Mouse (Mus musculus) spleen, postnatal 0 days (tissue): ENCODE data around the gene Med19. TPM values are rescaled to one million over a fixed set of nuclear protein-coding genes. Genes with fewer than 3 reads are reported as not detected.

ENCODE experiments used
- polyA plus RNA-seq: library from polyadenylated mRNA; unstranded; fragments of >200 nt; fragmentation: Nextera tagmentation; extraction: Ambion mirVana; gene quantifications from 2 replicates; pipeline ENCODE4 v1.2.1, GENCODE M21; 2015

Med19 gene
- polyA plus RNA-seq: 20.1 and 22.6 TPM in 2 replicates

DNA sequence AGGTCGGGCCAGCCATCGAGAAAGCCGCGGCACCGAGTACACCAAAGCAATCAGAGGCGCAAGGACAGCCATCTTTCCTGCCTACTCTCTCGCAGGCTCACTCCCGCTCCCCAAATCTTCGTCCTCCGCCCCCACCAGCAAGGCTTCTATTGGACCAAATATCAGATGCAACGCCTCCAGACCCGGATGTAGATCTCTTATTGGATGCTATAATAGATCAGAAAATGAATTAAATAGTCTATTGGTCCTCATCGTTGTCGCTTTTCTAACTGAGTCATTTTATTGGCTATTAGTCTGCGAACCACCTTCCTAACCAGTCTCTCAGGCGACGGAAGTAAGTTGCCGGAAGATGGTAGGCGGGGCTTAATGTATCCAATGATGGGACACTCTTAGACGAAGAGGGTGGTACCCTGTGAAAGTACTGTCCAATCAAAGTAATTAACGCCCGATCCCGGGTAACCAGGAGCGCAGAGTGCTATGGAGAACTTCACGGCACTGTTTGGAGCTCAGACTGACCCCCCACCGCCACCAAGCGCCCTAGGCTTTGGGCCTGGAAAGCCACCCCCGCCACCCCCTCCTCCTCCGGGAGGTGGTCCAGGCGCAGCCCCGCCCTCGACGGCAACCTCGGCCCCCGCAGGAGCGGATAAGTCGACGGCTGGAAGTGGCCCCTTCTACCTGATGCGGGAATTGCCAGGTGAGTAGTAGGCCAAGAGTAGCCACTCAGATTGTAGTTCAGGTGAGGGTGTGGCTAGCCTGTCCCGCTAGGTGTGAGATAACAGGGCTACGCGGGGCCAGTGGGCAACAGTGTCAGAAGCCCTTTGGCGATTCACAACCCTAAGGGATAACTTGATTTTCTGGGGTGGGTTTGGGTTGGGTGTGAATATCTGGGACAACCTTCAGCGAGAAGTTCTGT is at the start of gene Med19, which contains the start of gene Gm28635:
TSS of gene Med19 (plus strand) at position 435 of the 913 bp plus-strand sequence.
TSS of gene Gm28635 (minus strand) at position 74 of the 913 bp plus-strand sequence.

DNA sequence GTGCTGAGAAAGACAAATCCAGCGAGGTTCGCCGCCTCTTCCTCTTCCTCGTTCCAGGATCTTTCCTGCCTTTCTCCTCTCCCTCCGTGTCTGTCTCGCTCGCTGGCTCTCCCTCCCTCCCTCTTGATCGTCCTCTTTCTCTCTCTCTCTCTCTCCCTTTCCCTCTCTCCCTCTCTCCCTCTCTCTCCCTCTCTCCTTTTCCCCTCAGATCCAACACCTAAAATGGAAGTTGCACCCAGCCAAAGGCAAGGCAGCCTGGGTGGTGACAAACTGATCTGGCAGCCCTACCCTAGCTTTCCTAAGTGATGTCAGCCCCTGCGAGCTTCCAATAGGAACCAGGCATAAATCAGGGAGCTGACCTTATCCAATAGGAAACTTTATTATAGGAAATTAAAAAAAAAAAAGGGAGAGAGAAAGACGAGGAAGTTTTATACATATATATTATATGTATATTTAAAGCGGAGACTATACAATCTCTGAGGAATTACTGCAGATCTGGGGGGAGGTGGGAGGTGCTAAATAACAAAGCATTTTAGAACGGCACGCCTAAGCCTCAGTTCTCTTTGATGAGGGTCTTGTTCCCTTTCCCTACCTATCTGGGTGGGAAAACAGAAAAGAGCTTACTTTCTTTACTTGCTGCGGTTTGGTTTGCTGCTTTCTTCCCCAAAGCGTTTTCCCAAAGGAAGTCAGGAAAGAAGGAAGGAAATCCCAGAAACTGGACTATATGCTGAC is 27.6 kb upstream of the Med19 start, which contains the start of gene Ctnnd1:
TSS of gene Ctnnd1 (minus strand) at position 302 of the 732 bp plus-strand sequence.

DNA sequence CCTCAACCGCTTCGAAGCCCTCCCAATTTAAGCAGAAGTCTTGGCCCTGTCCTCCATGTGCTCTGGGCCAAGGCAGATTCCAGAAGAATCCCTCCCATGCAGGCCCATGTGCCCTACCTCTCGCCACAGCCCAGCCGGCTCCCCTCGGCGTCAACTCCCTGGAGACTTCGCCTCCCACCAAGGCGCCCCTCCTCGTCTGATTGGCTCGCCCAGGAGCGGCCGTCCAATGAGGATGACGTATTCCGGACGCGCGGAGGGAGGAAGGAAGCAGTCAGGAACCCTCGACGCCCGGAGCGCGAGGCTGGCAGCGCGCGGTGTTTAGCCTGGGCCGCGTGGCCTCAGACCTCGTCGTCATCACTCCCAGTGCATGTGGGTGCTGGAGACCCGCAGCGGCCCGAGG is 19.4 kb upstream of the Med19 start, which contains the start of gene Btbd18:
TSS of gene Btbd18 (plus strand) at position 274 of the 400 bp plus-strand sequence.

DNA sequence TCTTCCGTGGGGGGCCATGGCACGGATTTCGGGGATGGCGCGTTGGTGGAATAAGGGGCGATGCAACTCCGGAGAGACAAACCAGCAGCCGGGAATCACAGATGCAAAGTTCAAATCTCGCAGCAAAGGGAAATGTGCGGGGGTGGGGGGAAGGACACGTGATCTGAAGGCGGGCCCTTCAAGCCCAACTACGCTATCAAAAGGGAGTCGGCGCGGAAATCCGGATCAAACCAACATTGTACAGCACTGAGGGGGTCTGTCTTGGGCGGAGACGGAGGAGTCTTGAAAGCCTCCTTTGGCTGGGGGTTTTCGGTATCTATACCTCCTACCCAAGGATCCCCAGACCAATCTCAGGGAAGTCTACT is 7.7 kb upstream of the Med19 start, which contains the start of gene Selenoh:
TSS of gene Selenoh (minus strand) at position 202 of the 365 bp plus-strand sequence.

DNA sequence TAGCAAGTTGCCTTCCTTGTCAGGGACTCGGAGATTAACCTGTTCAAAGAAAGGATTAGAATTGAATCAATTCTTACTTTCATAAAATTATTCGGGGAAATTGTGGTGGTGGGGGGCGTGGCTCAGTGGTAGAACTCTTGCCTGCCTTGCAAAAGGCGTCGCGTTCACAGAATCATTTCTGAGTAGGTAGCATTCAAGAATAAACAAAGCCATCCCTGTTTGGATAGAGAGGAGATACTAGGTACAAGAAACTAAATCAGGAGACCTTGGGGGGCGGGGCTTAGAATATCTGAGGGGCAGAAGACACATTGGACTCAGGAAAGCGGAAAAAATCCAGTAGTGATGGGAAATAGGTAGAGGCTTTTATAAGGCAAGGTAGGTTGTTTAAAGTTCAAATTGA is 814 bp downstream of the Med19 start, which contains the start of gene Tmx2:
TSS of gene Tmx2 (minus strand) at position 125 of the 400 bp plus-strand sequence.

DNA sequence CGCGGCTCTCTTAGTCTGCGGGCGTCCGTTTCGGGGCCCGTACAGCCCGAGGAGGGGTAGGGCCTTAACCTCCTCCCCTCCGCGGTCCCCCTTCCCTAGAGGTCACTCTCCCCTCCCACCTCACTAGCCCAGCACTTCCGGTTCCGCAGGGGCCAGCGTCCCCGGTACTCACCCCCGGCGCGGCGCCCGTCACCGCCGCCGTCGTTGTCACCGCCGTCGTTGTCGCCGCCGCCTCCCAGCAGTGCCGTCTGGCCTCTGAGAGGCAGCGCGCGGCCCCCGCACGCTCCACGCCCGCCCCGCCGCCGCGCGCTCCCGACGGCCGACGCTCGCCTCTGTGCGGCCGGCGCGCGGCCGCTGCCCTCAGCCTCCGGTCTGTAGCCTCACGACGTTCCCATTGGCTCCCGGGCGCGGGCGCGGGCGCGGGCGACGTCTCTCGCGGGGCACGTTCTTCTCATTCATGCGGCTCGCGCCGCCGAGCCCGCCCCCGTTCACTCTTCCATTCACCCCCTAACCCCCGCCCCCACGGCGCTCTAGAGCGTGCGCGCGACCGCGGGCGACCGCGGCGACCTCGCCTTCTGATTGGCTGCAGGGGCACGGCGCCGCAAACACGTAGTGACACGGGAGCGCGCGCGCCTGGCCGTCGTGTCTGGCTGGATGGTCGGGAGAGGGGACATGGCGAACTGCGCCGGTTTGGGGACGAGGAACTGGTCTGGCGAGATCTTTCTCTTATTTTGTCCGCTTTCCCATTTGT is 36.8 kb downstream of the Med19 start, which contains the start of gene Zdhhc5:
TSS of gene Zdhhc5 (minus strand) at position 370 of the 751 bp plus-strand sequence.

DNA sequence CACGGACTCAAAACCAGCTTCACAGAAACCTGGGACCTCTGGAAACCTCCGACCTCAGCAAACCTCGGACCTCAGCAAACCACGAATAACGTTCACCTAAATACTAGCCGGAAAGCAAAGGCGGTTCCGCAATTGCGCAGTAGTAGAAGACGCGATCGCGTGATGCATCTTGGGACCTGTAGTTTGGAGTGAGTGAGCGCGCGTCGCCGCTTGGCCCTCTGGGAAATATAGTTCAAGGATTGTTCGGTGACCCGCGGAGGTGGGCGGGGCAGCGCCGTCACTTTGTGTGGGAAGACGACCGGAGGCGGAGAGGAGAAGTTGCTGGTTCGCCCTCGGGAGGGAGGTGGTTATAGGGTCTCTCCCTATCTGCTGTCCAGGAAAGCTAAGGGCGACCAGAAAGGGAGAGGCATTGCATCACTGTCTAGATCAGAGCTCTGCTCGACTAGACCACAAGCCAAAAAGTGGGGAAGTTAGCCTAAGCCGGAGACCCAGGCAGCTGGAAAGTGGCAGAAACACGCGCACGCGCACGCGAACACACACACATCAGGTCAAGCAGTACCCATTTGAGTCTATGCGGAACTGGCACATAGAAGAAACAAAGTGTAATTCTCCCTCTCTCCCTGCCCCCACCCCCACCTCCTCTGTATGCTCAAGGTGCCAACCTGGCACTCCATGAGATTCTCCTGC is 49.1 kb downstream of the Med19 start, which contains the start of gene Clp1:
TSS of gene Clp1 (minus strand) at position 179 of the 687 bp plus-strand sequence.

DNA sequence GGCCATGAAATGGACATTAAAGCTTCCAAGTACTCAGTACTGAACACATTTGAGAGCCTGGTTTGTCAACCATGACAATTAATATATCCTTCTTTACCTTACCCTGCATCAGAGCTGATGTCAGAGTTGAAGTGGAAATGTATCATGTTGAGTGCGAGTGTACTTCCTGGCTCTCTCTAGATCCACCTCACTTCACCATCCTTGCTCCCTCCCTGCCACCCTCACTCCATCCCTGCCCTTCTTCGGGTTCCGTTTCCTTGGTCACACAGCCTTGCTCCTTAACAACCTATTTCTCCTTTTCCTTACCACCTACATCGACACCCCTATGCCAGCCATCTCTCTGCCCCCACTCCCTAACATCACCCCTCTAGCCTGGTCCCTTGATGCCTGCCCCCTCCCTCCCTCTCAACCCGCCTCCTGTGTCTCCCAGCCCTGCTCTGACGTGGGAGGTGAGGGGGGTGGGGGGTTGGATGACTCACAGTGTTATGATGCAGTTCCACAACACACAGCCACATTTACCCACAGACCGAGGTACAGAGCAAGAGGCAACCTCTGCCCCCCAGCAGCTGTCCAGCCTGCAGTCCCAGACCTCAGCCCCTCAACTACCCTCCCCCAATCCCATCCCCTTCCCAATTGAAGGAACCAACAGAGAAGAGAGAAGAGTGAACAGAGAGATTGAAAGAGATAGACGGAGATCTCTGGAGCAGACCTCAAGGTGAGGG is 55.5 kb downstream of the Med19 start, which contains the start of gene Ypel4:
TSS of gene Ypel4 (plus strand) at position 480 of the 722 bp plus-strand sequence.

Other genes starting within 250 kb of the Med19 start
- gene Tfpi, start 201.6 kb upstream of the Med19 start, polyA plus RNA-seq: 34.7 and 42.9 TPM in 2 replicates
- 9.4 and 12.7 TPM in 2 replicates for gene Ctnnd1, start 27.6 kb upstream of the Med19 start, polyA plus RNA-seq
- gene Btbd18, start 19.3 kb upstream of the Med19 start, polyA plus RNA-seq: 0.04 and 0.06 TPM in 2 replicates
- 167 and 177 TPM in 2 replicates for gene Selenoh, start 7.6 kb upstream of the Med19 start, polyA plus RNA-seq
- gene Gm28635, start 361 bp upstream of the Med19 start, polyA plus RNA-seq: not detected in 2 replicates
- 47.0 and 48.6 TPM in 2 replicates for gene Tmx2, start 738 bp downstream of the Med19 start, polyA plus RNA-seq
- gene Zdhhc5, start 36.8 kb downstream of the Med19 start, polyA plus RNA-seq: 14.4 and 16.0 TPM in 2 replicates
- 44.8 and 53.2 TPM in 2 replicates for gene Clp1, start 48.9 kb downstream of the Med19 start, polyA plus RNA-seq
- gene Ypel4, start 55.7 kb downstream of the Med19 start, polyA plus RNA-seq: 43.9 and 44.8 TPM in 2 replicates
- 3.4 and 3.5 TPM in 2 replicates for gene Gm19426, start 65.3 kb downstream of the Med19 start, polyA plus RNA-seq
- 57.2 and 70.1 TPM in 2 replicates for gene Serping1, start 97.0 kb downstream of the Med19 start, polyA plus RNA-seq
- gene Ube2l6, start 120.4 kb downstream of the Med19 start, polyA plus RNA-seq: 407 and 411 TPM in 2 replicates
- 0.11 and 0.15 TPM in 2 replicates for gene Smtnl1, start 144.2 kb downstream of the Med19 start, polyA plus RNA-seq
- 48.2 and 52.4 TPM in 2 replicates for gene Timm10, start 148.6 kb downstream of the Med19 start, polyA plus RNA-seq
- 117 and 135 TPM in 2 replicates for gene Slc43a1, start 160.4 kb downstream of the Med19 start, polyA plus RNA-seq
- gene Rtn4rl2, start 208.3 kb downstream of the Med19 start, polyA plus RNA-seq: 0.16 and 0.49 TPM in 2 replicates